Mouse (Mus musculus) left cerebral cortex, adult 8-10 months (tissue): ENCODE measurements at regions not wholly inside any gene's neighbourhood (a gene's known extent, or its start where the extent isn't known, plus 50 kb on each side); places are given as distances from the start of the nearest gene placed in this dataset.

Source experiments
- DNase-seq, 2 experiments: peaks; one replicate each; pipeline ENCODE4 v3.0.0; 2022; ENCODE audit warnings: low spot score in 2 of 2

DNA sequence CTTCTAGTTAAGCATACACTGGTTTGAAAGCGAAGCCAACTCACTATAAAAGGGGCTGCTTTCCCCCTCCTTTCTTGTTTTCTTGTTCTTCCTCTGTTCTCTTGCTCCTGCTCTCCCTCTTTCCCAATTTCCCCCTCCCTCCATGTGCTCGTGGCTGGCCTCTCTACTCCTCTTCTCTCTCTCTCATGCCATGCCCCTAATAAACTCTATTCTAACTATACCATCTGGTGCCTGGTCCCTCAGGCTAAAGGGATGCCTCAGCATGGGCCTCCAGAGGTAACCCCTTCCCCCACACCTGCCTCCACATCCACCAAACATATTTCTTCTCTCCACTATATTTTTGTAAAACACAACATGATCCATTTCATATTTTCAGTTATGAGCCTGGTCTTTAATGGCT lies 210.1 kb downstream of the Gja1 start:
- DNase-seq, result no peak

DNA sequence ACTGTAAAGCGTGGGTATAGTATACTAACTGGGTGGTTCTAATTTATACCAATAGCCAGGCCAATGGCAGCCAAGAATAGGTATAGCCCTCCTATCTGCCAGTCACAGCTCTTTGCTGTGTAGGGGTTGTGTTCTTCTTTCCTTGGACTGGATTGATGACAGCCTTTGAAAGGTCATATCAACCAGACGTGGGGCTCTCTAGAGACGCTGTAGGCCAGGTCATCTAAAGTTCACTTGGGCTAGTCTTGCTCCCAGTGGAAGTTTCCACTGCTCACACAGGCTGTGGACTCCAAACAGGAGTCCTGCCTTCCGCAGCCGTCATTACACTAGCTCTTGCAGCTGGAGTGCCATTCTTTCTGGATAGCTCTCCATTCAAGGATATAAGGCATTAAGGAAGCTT lies 220.3 kb downstream of the Gja1 start:
- DNase-seq, result no peak

DNA sequence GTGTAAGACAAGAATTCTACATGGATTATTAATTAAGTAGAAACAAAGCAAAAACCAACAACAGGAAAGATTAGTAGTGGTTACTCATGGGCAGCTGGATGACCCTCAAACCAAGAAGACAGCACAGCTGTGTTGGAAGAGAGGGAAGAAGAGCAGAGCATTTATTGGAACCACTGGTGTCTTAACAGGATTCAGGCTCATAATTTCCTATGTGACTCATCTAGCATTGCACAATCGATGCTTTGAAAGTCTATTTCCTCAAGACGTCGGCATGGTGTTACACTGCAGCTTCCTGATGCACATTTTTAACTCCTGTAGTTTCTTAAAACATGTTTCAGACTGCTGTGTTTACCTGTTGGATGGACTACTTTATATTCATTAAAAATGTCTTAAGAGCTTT lies 221.1 kb downstream of the Gja1 start:
- no peak for DNase-seq

DNA sequence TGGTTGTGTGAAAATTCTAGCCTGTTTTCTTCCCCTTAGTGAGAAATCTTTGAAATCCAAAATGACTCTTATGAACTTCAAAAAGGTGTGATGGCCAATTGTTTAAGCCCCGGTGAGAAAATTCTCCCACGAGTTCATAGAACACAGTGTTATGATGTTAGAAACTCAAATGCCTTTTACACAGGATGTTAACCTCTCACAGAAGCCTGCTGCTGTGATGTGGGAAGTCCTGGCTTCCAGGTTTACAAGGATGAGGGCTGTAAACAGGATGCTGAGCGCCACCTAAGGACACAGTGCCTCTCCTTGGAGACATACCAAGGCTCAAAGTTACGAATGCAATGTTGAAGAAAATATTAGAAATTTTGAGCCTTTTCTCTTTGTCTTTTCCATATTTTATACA lies 222.8 kb downstream of the Gja1 start:
- no peak for DNase-seq

DNA sequence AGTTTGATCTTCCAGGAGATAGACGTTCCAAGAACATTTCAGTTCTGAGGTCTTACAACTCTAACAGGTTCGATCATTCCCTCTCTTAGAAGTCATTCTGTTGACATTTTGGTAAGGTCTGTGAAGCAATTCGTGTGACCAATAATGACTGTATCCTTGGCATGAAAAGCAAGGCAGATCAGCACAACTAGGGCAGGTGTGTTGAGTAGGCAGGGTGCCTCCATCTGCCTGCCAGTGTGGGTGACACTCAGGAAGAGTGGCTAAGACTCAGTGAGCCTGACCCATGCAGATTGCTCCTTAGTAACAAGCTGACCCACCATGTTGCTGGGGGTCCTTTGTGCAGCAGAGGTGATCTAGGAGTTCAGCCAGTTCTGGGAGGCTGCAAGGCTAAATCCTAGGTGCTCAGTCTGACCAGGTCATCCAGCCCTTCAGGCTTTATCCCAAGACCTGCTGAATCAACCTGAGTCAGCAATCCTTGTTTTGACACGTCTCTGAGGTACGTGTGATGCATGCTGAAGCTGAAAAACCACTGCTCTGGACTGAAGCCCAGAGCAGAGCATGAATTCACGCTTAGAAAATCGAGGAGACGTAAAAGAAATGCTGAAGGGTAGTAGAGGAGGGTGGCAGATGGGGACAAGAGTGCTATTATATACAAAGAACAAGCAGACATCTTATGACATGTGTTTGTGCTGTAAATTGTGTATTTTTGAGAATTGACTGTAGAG lies 234.6 kb downstream of the Gja1 start:
- DNase-seq, result peak; percentile 5 to 10

DNA sequence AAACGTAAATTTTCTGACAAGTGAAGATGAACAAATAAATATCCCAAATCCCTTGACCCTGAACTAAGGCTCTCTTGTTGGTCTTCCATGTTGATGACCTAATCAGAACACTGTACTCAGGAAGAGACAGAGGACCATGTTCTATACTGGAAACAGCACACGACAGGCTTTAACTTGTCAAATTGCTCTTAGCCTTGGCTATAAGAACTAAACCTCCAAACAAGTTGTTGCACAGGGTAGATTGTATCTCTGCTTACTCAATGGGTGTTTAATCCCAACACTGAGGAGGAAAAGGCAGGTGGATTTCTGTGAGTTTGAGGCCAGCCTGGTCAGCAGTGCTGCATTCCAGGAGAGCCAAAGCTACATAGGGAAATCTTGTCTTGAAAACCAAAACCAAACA lies 265.5 kb downstream of the Gja1 start:
- DNase-seq, result no peak

DNA sequence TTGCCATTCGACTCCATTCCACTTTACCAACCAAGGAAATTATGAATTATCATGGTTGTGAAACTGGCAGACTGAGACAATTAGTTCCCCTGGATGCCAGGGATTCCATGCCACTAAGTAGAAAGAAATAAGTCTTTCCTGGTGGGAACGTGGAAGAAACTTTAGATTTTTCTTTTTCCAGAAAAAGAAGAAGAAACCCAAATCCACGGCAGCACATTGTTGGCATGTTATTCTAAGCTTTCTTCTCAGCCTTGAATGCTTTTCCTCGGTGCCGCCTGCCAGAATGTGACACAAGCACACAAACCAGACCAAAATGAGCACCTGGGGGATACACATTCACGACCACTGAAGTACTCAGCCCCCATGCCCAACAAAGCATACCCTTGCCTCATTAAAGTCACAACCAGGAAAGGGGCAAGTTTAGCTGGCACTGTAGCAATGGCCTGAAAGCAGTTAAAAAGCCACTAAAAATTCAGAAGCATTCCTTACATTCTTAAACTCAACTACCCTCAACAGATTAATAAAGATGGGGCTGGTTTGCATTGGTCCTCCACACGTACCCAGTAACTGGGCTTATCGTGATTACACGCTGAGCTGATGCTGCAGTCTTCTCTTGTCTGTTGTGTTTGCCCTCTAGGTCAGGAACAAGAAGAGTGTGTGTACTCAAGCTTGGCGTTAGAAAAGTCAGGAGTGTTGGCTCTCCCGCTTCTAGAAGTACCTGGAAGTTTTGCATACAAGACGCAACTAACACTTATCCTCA lies 266.4 kb downstream of the Gja1 start:
- DNase-seq, result no peak

DNA sequence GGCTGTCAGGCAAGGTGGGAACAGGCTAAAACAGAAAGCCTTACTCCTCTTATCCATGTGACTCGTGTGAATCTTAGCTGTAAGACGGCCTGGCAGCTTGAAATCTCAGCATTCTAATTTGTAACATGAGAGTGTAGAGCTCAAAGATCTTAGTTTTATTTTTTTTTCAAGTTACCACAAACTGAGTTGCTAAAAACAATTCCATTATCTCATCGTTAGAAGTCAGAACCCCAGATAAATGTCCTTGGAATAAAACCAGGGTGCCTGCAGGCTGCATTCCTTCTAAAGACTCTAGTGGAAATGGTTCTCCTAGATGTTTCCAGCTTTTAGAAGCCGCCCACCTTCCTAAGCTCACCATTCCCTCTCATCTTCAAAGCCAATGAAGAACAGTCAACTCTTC lies 283.4 kb downstream of the Gja1 start:
- no peak for DNase-seq

DNA sequence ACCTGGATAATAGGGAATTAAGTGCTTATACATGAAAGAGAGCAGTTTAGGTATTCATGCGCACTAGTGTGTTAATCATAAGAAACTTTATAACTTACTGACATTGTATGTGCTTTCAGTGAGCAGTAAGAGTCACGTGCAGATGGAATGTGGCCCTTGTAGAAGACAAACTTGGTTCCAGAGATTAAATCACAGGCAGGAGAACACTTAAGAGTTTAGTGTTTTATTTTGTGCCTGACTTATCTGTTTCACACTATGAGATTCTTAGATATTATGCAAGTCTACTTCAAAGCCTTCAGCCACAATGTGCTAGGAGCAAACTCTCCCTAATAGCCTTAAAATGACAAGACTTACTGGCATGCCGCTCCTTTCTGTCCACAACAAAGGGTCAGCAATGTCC lies 296.8 kb downstream of the Gja1 start:
- no peak for DNase-seq

DNA sequence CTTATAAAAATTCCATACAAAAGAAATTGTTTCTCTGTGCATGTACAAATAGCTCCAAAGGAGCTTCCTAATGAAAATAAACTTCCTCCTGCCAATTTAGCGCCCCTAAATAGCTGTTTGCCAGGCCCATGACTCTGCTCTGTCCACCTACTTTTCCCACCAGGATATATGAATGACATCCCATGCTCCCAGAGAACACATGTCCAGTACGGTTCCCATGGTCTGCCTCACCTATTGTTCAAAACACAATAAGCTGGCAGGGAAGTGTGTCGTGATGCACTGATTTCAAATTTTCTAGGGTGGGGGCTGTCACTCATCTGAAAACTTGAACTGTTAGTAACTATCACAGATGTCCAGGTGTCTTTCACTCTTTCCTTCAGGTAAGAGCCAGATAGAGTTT lies 305.8 kb downstream of the Gja1 start:
- no peak for DNase-seq

DNA sequence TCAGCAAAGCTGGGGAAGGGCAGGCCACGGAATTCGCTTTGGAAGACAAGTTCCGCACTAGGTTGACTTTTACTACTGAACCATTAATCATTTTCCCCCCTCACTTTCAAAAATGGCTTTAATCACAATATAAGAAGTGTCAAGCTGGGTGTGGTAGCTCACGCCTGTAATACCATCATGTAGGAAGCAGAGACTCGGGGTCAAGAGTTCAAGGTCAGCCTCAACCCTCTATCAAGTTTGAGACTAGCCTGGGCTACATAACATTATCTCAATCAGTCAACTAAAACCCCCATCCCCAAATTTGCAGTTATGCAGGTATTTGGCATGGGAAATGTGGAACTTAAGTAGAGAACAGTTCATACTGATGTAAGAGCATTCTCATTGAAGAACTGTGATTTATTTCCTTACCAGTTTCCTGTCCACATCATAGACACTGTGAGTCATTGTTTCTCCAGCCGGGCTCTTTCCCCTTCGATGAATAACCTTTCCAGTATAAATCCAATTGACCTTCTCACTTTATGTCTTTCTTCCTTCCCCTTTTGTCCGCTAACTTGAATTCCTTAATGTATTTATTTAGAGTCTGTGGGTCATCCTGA lies 308.6 kb downstream of the Gja1 start:
- DNase-seq, result no peak

DNA sequence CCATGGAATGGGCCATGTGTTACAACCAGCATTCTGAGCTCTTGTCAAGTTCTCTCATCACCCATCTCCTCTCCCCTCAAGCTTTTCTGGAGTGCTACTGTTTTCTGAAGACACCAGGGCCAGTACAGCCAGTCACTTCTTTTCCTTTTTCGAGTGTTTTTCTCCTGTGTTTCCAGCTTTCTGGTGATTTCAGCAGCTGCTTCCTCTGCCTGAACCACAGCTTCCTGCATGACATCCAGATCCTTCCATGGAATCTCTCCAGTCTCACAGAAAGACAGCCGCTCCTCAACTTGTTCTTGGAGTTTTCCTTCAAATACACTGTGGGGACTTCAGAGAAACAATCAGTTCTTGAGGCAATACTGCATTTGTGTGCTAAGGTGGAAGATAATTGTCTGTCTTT lies 314.3 kb downstream of the Gja1 start:
- DNase-seq, result no peak

DNA sequence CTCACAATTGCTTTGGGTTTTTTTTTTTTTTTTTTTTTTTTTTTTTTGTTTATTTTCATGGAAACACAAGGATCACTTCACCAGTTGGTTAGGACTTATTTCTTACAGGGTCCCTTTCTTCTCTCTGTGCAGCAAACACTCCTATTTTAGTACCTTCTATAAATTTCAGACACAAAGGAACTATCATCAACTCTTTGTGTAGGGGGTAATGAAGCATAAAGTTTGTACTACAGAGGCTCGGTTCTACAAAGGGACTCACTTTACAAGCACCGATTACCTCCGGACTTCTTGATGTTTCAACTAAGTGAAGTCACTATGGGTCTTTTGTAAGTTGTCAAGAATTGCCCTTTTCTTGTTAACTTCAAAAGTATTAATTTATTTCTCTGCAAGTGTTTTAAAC lies 318.0 kb downstream of the Gja1 start:
- no peak for DNase-seq

DNA sequence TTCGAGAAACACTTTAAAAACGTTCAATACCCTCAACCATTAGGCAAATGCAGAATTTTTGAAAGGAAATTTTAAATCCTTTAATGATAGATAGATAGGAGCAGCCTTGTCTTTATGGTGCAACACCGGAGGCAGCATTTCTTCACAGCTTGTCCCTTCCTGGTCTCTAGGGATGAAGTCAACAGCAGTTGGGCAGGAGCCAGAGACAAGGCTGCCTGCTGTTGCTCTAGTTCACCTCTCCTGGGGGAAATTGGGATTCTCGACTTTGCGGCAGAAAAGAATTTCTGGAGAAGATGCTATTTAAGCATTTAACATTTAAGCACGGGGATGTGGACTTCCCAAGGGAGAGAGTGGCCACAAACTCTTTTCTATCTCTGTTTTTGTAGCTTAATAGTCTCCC lies 323.0 kb downstream of the Gja1 start:
- no peak for DNase-seq

DNA sequence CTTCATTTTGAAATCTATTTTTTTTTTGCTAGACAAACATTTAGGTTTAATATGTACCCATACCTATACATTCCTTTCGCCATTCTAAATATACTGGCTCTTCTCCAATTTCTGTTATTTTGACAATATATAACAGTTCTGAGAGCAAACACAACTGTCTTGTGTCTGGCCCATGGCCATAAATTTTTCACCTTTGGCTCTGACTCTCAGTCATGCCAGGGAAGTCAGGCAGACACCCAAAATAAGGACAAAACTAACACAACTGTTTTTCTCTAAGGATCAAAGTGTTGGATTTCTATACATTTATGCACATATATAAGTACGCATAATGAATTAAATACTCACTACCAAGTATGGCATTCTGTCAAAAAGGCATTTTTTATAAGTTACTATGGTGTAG lies 331.3 kb downstream of the Gja1 start:
- DNase-seq, result no peak

DNA sequence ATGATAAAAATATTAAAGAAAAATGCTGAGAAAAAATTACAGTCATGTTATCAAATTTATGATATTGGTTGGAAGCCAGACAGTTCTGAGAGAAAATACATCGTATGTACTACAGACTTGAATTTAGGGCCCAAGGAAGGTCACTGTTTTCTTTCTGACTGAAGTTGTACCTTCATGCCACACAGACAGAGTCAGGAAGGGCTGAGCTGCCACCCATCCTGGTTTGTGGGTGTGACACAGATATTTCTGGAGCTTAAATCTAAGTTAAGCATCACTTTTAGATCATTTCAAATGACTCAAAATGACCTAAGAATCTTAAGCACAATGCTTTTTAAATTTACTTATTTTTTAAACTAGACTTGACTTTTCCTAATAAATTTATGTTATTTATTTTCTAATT lies 331.8 kb downstream of the Gja1 start:
- no peak for DNase-seq

DNA sequence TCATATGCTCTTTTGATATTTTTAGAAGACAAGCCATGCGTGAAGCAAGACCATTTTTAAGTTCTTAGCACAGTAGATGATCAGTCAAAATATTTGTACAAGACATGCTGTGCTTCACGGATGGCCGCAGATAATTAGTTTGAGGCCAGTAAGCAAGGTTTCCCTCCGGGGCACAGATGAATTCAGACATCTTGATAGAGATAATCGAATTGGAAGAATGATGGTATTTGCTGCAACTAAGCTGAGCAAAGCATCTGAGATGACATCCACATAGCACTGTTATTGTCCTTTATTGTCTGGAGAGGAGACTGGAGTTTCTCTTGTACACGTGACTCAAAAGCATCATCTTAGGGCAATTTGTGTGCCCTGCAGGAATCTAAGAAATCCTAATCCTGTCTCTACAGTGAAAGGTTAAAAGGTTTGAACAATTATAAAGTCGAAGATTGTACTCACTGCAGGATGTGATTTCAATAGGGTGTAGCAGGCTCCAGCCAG lies 335.5 kb downstream of the Gja1 start:
- no peak for DNase-seq

DNA sequence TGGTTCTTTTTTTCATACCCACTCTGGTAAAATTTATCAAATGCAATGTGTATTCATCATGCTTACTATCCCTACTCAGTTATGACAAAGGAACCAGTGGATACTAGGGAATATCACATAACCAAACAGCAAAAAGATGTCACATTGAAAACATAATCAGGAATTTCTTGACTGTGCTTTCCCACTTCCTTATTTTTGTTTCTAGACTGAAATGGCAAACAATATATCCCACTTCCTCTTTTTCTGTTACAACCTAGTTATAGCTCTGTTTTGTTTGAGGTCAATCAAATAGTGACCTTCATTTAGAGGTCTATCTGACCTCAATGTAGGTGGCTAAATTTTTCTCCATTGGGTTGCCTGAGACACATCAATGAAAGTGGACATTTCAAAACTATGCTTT lies 359.9 kb downstream of the Gja1 start:
- no peak for DNase-seq

DNA sequence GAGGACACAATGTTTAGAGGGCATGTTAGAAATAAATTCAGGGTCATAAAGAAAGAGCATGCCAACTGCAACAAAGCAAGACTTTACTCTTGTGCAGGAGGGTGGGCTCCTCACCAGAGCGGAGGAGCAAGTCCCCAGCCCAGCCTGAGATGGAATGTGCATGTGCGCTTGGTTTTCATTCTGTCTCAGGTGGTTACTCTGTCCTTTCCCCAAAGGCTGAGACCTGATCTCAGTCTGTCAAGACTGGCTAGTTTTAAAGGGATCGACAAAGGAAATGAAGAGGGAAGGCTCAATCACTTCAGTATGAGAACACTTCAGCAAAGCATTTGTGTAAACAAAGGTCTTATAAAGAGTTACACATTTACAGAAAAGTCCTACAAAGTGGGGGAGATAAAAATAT lies 362.5 kb downstream of the Gja1 start:
- DNase-seq, result no peak

DNA sequence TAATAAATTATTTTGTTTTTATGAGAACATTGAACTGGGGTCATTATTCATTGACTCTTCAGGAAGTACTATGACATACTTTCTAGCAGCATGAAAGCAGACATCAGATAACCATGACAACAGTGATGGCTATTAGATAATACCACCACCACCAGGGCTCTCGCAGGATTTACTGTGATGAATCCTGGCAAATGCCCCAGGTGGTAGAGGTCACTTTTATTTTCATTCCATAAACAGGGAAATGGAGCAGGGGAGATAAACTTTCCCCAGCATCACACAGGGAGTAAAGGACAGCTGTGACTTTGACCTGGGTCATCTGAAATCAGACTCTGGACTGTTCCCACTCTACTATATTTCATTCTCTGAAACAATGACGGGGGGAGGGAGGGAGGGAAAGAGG lies 375.0 kb downstream of the Gja1 start:
- no peak for DNase-seq

DNA sequence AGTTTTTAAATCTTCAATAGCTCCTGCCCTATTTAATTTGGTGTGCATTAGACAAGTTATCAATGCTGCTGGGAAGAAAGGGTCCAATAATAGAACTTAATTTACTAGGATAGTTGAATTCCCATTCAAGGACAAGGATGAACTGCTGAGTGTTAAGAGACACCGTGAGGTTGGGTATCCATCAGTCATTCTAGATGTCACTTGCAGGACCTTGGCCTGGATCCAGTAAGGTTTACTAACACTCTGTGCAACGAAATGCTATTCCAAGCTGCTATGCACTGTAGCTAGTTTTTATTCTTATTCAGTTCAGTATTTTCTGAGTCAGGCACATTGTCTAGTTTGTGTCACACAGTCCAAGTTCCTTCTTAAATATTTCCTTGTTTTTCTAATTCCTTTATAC lies 376.4 kb downstream of the Gja1 start:
- no peak for DNase-seq

DNA sequence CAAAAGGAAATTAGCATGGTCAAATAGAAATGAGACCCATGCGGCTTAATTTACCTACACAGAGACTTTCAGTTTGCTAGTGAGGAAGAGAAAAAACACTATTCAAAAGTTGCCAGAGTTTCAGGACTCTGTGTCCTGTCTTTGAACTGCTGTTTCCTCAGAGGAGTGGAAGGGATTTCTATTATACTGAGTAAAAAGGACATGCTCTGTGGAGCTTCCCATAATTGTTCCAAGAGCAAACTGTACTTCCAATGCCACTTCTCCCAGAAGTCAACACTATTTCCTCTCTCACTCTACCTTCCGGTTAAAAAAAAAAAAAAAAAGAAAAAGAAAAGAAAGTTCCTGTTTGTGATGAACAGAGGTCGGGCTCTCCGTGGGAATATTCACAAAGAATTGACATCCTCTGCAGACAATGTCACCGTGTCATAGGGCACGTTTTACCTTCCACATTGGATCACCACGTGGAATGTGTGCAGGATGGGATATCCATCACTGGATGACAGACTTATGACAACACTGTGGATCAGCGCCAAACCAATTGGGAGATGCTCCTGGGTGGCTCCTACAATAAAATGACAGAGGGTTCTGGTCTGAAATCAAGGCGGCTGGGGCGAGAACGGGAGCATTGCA lies 377.5 kb downstream of the Gja1 start:
- no peak for DNase-seq
